Mouse (Mus musculus) ES-CJ7 (cell line): ENCODE data around the gene Syndig1.

Experiments used
- DNase-seq: peaks from one replicate; pipeline ENCODE4 v3.0.0; 2011; ENCODE audit warnings: low read depth, low spot score

Gene Syndig1

GRCm38 (mm10) chr2:149873346-149873745 is 44.3 kb downstream of the Syndig1 start:
- DNase-seq = no peak

GRCm38 (mm10) chr2:149877954-149878353 is 48.9 kb downstream of the Syndig1 start:
- no peak for DNase-seq

- no peak for DNase-seq
These were observed 58.6 kb downstream of the Syndig1 start for GRCm38 (mm10) chr2:149887634-149888033.

- no peak for DNase-seq
These were observed 62.6 kb downstream of the Syndig1 start for GRCm38 (mm10) chr2:149891647-149892046.

GRCm38 (mm10) chr2:149896337-149896736 is 67.3 kb downstream of the Syndig1 start:
- DNase-seq = no peak

- no peak for DNase-seq
These were observed 70.6 kb downstream of the Syndig1 start for GRCm38 (mm10) chr2:149899615-149900014.

GRCm38 (mm10) chr2:149900606-149901005 is 71.6 kb downstream of the Syndig1 start:
- DNase-seq = no peak

GRCm38 (mm10) chr2:149904405-149904804 is 75.4 kb downstream of the Syndig1 start:
- no peak for DNase-seq

- DNase-seq = peak; percentile 22
These were observed 77.7 kb downstream of the Syndig1 start for GRCm38 (mm10) chr2:149906694-149907093.

GRCm38 (mm10) chr2:149917162-149917561 is 88.2 kb downstream of the Syndig1 start:
- DNase-seq = no peak

- no peak for DNase-seq
These were observed 94.5 kb downstream of the Syndig1 start for GRCm38 (mm10) chr2:149923561-149923960.

- no peak for DNase-seq
These were observed 96.9 kb downstream of the Syndig1 start for GRCm38 (mm10) chr2:149925911-149926310.

GRCm38 (mm10) chr2:149927001-149927400 is 98.0 kb downstream of the Syndig1 start:
- no peak for DNase-seq

GRCm38 (mm10) chr2:149927481-149927880 is 98.5 kb downstream of the Syndig1 start:
- DNase-seq = no peak

- no peak for DNase-seq
These were observed 101.0 kb downstream of the Syndig1 start for GRCm38 (mm10) chr2:149929986-149930385.

GRCm38 (mm10) chr2:149931111-149931510 is 102.1 kb downstream of the Syndig1 start:
- DNase-seq = no peak

GRCm38 (mm10) chr2:149932095-149932494 is 103.1 kb downstream of the Syndig1 start:
- DNase-seq = no peak

GRCm38 (mm10) chr2:149933247-149933898 is 104.4 kb downstream of the Syndig1 start:
- no peak for DNase-seq

- DNase-seq = peak; percentile 41
These were observed 105.1 kb downstream of the Syndig1 start for GRCm38 (mm10) chr2:149934139-149934538.

GRCm38 (mm10) chr2:149938829-149939228 is 109.8 kb downstream of the Syndig1 start:
- no peak for DNase-seq

GRCm38 (mm10) chr2:149939586-149939985 is 110.6 kb downstream of the Syndig1 start:
- peak; percentile 84 for DNase-seq

- DNase-seq = no peak
These were observed 121.6 kb downstream of the Syndig1 start for GRCm38 (mm10) chr2:149950641-149951040.

- DNase-seq = peak; percentile 10
These were observed 142.0 kb downstream of the Syndig1 start for GRCm38 (mm10) chr2:149971014-149971413.

- DNase-seq = no peak
These were observed 144.6 kb downstream of the Syndig1 start for GRCm38 (mm10) chr2:149973583-149973982.
